Mouse (Mus musculus) cerebellum, adult 18-20 months (tissue): ENCODE data around the gene Eif1b.
"Not testable (repeated sequence)": the region's sequence is repeated elsewhere in the genome, so short reads cannot be mapped to it uniquely, and the experiment has no call there.

Experiments
- DNase-seq, 2 experiments: peaks; one replicate each; pipeline ENCODE4 v3.0.0; 2021

The Eif1b gene

DNA sequence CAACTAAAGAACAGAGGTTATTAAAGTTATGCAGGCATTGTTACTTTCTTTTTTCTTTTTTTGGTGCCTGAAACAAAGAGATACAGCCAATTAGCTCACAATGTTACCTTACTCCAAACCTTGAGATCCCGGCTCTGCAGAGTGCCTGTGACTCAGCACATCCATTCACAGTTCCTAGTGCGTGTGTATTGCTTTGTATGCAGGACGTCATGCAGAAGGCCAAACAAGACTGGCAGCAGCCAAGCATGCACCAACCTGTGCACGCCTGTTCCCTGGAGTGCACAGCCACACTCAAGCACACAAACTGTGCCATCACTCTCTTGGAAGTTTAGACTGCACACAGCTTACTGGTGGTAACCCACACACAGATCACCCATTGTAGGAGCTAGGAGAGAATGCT, 35.2 kb downstream of the Eif1b start:
- DNase-seq, result no peak

DNA sequence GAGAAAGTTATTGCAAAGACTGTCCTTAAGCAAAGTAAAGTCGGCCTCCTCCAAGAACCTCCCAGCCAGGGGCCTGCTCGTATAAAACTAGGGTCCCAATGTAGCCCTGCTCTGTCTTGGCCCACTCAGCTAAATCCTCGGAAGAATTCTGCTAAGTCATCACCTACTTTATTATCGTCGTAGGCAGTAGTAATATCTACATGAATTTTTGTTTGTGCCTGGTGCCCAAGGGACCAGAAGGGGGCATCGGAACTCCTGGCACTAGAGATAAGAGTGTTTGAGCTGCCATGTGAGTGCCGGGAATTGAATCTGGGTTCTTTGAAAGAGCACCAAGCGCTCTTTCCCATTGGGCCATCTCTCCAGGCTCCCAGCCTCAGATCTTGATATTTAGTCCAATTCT, 35.9 kb downstream of the Eif1b start:
- DNase-seq, result no peak

DNA sequence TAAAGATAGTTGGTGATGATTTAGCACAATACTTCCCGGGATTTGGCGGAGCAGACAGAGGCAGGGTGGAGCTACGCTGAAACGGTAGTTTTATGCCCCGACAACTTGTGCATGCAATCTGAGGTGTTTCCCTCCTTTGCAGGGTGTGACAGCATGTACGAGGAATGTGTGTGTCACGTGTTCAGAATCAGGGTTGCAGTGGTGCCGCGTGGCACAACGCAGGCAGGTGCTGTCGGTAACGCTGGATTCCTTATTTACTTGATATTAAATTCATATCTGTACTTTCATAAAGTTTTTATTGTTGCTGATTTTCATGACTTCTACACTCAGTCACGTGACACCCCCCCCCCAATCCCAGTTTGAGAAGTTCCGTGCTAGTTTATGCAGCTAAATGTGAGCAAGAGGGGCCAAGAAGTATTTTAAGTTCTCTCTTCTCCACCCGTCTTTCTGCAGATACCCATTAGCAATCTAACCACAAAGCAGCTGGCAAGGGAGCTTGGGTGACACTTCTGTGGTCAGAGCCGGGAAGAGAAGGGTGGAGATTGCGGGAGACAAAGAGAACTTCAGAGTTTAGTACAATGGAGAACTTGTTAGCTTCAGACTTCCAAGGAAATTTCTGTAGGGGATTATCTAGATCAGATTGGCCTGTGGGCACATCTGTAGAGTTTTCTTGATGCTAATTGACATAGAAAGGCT, 36.9 kb downstream of the Eif1b start:
- no peak for DNase-seq

DNA sequence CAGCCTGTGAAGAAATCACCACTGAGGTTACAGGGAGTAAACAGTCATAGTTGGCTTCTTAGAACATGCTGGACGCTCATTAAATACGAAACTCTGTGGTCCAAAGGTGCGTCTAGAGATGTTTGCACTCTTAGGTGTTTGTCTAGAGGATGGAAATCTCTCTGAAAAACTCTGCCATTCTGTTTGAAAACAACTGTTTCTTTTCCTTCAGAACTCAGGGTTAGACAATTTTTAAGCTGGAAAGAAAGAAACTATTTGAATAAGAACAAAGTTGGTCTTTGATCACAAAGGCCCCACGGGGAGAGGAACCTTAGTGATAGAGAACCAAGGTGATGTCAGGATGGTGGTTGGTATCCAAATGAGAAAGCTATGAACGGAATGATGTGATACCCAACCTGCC, 38.4 kb downstream of the Eif1b start:
- DNase-seq, result no peak

DNA sequence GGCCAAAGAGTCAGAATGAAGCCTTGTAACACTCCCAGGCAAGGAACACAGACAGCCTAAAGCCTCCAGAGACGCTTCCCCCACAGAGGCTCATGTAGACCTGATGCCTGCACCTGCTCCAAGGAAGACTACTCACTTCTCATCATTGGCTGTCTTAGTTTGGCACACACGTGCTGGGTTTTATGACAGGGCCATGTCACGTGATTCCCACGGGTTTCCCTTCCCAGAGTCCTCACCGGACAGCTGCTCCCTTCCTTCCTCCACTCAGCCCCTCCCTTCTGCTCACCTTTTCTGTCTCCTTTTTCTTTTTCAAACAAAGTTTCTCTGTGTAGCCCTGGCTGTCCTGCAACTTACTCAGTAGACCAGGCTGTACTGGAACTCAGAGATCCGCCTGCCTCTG, 40.0 kb downstream of the Eif1b start:
- DNase-seq, result no peak

DNA sequence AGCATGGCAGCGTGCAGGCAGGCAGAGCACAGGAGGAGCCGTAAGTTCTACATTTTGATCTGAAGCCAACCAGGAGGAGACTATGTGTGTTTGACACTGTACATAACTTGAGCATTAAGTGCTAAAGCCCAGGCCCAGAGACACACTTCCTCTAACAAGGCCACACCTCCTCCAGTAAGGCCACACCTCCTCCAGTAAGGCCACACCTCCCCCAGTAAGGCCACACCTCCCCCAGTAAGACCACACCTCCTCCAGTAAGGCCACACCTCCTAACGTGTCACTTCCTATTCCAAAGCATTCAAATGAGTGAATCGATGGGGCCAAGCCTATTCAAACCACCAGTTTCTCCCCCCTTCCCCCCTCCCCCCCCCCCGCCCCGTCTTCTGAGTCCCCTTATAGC, 40.7 kb downstream of the Eif1b start:
- DNase-seq, result no peak

DNA sequence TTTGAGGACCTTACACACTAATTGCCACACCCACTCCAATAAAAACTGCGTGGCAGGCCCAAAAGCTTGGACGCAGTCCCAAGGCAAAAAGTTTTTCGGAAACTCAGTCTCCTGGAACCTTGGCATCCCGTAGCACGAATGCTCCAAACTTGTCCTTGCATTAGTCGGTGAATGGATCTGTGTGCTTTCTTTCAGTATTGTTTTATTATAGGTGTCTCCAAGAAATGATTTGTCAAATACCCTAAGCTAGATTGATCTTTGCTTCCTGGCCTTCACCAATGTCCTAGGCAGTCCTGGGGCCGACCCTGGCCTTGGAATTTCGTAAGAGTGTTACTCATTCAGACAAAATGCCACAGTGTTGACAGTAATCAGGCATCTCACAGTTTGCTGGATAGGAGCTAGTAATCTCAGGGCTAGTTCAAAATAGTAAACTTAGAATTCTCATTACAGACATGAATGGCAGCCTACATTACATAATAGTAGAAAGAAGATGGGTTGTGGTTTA, 41.5 kb downstream of the Eif1b start:
- DNase-seq, result not testable (repeated sequence)

DNA sequence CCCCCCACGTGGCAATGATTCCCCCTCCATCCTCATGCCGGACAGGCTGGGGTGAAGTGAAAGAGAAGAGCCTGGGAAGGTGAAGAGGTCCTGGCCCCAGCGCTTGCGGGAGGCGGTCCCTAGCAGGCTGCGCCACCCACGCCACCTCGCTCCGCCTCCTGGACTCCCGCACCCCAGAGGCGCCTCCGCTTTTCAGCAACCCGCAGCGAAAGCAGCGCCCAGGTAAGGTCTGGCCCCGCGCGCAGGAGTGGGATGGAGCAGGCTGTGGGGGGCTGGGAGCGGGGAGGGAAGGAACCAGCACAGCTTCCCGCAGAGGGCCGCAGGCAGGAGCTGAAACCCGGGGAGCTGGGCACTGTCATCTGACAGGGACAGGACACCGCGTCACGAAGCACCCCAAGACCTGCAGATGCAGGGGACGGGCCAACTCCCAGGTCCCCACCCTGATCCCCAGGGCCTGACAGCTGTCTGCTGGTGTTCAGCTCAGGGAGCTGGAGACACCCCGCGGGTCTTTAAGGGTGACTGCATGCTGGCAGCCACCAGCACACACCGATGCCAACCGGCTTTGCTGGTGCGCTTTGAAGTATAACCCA, 47.7 kb downstream of the Eif1b start, which contains the start of gene Entpd3:
Entpd3 (plus strand) TSS at position 157 of the 590 bp plus-strand sequence.
- DNase-seq, result peak; percentile 29 to 32

DNA sequence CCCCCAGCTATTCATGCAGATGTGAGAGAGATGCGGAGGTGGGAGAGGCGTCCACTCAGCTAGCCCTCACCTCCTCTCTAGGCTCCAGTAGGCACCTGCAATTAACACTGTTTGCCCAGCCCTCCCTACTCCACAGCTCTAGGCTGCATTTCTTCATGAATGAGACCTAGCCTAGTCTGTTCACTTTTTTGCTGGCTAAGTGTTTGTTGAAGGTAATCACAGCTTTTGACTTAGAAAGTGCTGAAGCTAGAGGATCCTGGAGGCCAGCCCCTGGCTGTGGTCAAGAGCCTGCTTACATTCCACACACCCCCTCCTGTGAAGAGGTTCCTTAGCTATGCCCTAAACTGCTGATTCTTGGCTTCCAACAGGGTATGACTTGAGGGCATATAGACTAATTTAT, 49.4 kb downstream of the Eif1b start:
- no peak for DNase-seq

DNA sequence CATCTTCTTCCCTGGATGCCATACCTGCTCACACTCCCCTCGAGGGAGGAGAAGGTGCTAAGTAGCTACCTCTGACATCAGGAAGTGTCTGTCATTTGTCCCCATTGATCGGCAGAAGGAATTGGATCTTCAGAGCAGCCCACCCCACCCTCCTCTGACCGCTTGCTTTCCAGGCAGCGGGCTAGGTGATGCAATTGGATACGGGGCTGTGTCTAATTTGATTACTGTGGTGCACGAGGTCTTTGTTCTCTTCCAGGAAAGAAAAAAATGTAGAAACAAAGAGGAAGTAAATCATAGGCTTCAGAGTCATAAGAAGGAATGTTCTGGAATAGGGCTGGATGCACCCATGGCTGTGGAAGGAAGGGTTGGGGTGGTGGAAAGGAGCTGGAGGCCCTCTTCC, 50.2 kb downstream of the Eif1b start:
- no peak for DNase-seq
